Mouse (Mus musculus) bone marrow, adult 2 months (tissue): ENCODE measurements around the gene Atp2a2. TPM values are rescaled to one million over a fixed set of nuclear protein-coding genes. Genes with fewer than 3 reads are reported as not detected.

ENCODE experiments used
- H3K27ac ChIP-seq: fragments of 200-500 bp; 2 replicates; pipeline ENCODE4 v1.5.1; 2012; ENCODE audit warnings: low read depth, mild to moderate bottlenecking, control low read depth, inconsistent platforms, low read length; ENCODE audit not compliant: control insufficient read depth, poor library complexity, insufficient read depth
- H3K4me1 ChIP-seq: fragments of 200-500 bp; 2 replicates; pipeline ENCODE4 v1.6.1; 2011; ENCODE audit warnings: low read length; ENCODE audit not compliant: control insufficient read depth, insufficient read depth
- H3K4me3 ChIP-seq: fragments of 200-500 bp; replicated peaks from 2 replicates; pipeline ENCODE3; 2011; ENCODE audit warnings: mild to moderate bottlenecking, low read depth, low read length, control low read depth; ENCODE audit not compliant: control insufficient read depth
- CTCF ChIP-seq: fragments of 200-500 bp; IDR thresholded peaks from 2 replicates; pipeline ENCODE4 v1.5.1; 2011; ENCODE audit warnings: low read length, control low read depth; ENCODE audit not compliant: control insufficient read depth, insufficient read depth
- POLR2A ChIP-seq: fragments of 200-500 bp; IDR thresholded peaks from 2 replicates; pipeline ENCODE4 v1.6.1; 2011; ENCODE audit warnings: low read depth, mild to moderate bottlenecking, control low read depth, low read length, borderline replicate concordance; ENCODE audit not compliant: control insufficient read depth
- WGBS: fragments of 180-500 bp; shearing (Covaris S2); methylation state at CpG from one replicate; pipeline ENCODE4 v1.1.7; 2018; 5-methylcytosine and 5-hydroxymethylcytosine counted together
- polyA plus RNA-seq: library from polyadenylated mRNA; stranded (reverse); fragments of >200 nt; gene quantifications from 2 replicates; pipeline ENCODE4 v1.2.4, GENCODE M21; 2011; ENCODE audit warnings: low replicate concordance; ENCODE audit not compliant: missing spikeins, insufficient read depth, insufficient read length

The Atp2a2 gene
- polyA plus RNA-seq, 1 experiment: 35.8 TPM

- TF ChIP-seq POLR2A (no peak), CTCF (no peak)
- WGBS: 89% methylated on average over 5 of the region's 5 CpGs
These were observed 35.6 kb upstream of the Atp2a2 start for GRCm38 (mm10) chr5:122537654-122538053.

GRCm38 (mm10) chr5:122533884-122534283 is 31.9 kb upstream of the Atp2a2 start:
- Histone ChIP-seq H3K4me3 (no peak overlapping the region), H3K27ac (no peak overlapping the region), H3K4me1 (peaks cover 1% of the 10 kb centered on the region; the same call in 1 of the 2 replicates)
- 65% methylated on average over 8 of the region's 8 CpGs for WGBS
- TF ChIP-seq CTCF: no peak
- no peak for TF ChIP-seq POLR2A

More at GRCm38 (mm10) chr5:122537654-122538053, 35.6 kb upstream of the Atp2a2 start:
- Histone ChIP-seq H3K27ac (no peak overlapping the region), H3K4me3 (no peak overlapping the region), H3K4me1 (peaks cover 1% of the 10 kb centered on the region; the same call in 1 of the 2 replicates)

- TF ChIP-seq POLR2A (no peak), CTCF (no peak)
- Histone ChIP-seq H3K4me3 (no peak overlapping the region), H3K27ac (no peak overlapping the region), H3K4me1 (no peaks in the 10 kb centered on the region)
- WGBS: 77% methylated on average over 9 of the region's 9 CpGs
These were observed 28.0 kb upstream of the Atp2a2 start for GRCm38 (mm10) chr5:122529913-122530604.

- Histone ChIP-seq H3K4me1 (no peaks in the 10 kb centered on the region), H3K4me3 (no peak overlapping the region), H3K27ac (no peak overlapping the region)
- WGBS: 67% methylated on average over 3 of the region's 3 CpGs
- TF ChIP-seq CTCF (no peak), POLR2A (no peak)
These were observed 27.3 kb upstream of the Atp2a2 start for GRCm38 (mm10) chr5:122529316-122529715.

GRCm38 (mm10) chr5:122528591-122528990 is 26.6 kb upstream of the Atp2a2 start:
- no peak for TF ChIP-seq CTCF
- no peak for TF ChIP-seq POLR2A
- Histone ChIP-seq H3K27ac (no peak overlapping the region), H3K4me1 (no peaks in the 10 kb centered on the region), H3K4me3 (no peak overlapping the region)
- WGBS: 92% methylated on average over 3 of the region's 3 CpGs

- H3K4me1 ChIP-seq: no peaks in the 10 kb centered on the region
- H3K27ac ChIP-seq: no peak overlapping the region
- 72% methylated on average over 11 of the region's 11 CpGs for WGBS
- TF ChIP-seq CTCF: no peak
- no peak for TF ChIP-seq POLR2A
- H3K4me3 ChIP-seq: no peak overlapping the region
These were observed 25.7 kb upstream of the Atp2a2 start for GRCm38 (mm10) chr5:122527761-122528160.

- WGBS: 79% methylated on average over 15 of the region's 15 CpGs
- Histone ChIP-seq H3K4me1 (no peaks in the 10 kb centered on the region), H3K4me3 (no peak overlapping the region), H3K27ac (no peak overlapping the region)
- no peak for TF ChIP-seq POLR2A
These were observed 25.1 kb upstream of the Atp2a2 start for GRCm38 (mm10) chr5:122526878-122527730.

- no peak overlapping the region for H3K4me3 ChIP-seq
- no peaks in the 10 kb centered on the region for H3K4me1 ChIP-seq
- H3K27ac ChIP-seq: no peak overlapping the region
- TF ChIP-seq CTCF (no peak), POLR2A (no peak)
- WGBS: 84% methylated on average over 9 of the region's 9 CpGs
These were observed 24.4 kb upstream of the Atp2a2 start for GRCm38 (mm10) chr5:122526405-122526804.
